Mouse (Mus musculus): Measurements from ENCODE around the gene Cep57l1. TPM values are rescaled to one million over a fixed set of nuclear protein-coding genes. Genes with fewer than 3 reads are reported as not detected.

Cep57l1 gene
- total and polyA plus RNA-seq, 3 experiments: 0.86 to 2.5 (median 2.3) TPM

DNA sequence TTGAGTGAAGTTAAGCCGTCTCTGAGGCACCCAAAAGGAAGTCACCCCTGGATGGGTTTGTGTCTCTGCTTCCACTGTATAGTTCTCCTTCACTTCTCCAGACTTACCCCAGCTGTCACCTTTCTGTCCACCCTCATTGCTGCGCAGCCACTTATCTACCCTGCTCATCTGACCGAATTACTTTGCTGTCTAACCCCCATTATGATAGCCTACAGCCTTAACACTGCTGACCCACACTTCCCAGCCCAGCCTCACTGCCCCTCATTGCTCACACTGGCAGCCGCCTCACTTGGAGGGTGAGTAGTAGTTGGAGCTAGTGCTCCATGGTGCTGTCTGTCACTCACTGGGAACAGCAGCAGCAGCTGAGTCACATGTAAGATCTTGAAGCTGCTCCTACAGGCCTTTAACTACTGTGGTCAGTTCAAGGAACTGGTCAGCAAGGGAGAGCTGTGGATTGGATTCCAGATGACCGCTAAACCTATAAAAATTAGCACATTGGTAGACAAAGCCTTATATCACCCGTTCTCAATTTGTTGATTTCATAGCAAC lies 4.7 kb upstream of the Cep57l1 start:
- DNase-seq: no peak
- H3K27me3 ChIP-seq (ENCODE audit: control insufficient read depth, insufficient read depth, low read length): no peaks in the 10 kb centered on the region
- intact Hi-C loops (cut with DNase I): loop anchor here (5.0 to 10.0 kb wide), 3 partner anchors 122 to 690 kb away; partner anchors contain the start of genes Foxo3 and Snx3

DNA sequence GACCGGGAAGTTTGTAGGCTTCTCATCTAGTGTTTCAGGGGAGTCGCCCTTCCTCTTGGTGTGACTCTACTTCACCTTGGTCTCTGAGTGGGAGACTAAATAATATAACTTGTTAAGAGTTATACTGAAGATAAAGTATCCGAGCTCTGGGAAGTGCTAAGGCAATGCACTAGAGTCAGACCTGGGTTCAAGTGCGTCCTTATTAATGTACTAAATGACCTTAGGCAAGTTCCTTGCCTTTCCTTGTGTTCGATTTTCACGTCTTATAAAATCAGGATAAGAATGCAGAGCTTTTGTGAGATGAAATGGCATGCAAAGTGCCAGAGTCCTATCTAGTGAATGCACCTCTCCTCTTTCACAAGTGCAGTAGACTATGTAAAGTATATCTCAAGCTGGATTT lies 2.9 kb upstream of the Cep57l1 start:
- no peak for TF ChIP-seq EP300 (IDR thresholded peaks at IDR 0.05; ENCODE audit: insufficient read depth, low read depth, low read length)
- no peak for TF ChIP-seq CTCF (IDR thresholded peaks at IDR 0.05)
- TF ChIP-seq POLR2A (IDR thresholded peaks at IDR 0.05; ENCODE audit: insufficient read depth, low read depth, low read length): no peak
- Histone ChIP-seq H3K27ac (peak overlapping the region; percentile 98), H3K9ac (ENCODE audit: low read depth, low read length) (peak overlapping the region; percentile 64), H3K79me2 (replicated peaks; ENCODE audit: control insufficient read depth, insufficient read depth, low read length) (peaks cover 11% of the 10 kb centered on the region), H3K36me3 (ENCODE audit: control insufficient read depth, insufficient read depth, low read length) (peaks cover 6% of the 10 kb centered on the region), H3K4me1 (ENCODE audit: control insufficient read depth, insufficient read depth, low read length) (peaks cover 11% of the 10 kb centered on the region), H3K4me3 (peak overlapping the region; percentile 87), H3K27me3 (ENCODE audit: control insufficient read depth, insufficient read depth, low read length) (no peaks in the 10 kb centered on the region)
- intact Hi-C loops (cut with DNase I): loop anchor here (5.0 to 10.0 kb wide), 3 partner anchors 120 to 692 kb away; partner anchors contain the start of genes Foxo3 and Snx3
- DNase-seq: no peak
- 44% methylated on average over 6 of the region's 6 CpGs for WGBS

More for the DNA sequence above, 4.7 kb upstream of the Cep57l1 start:
- 76% methylated on average over 6 of the region's 6 CpGs for WGBS
- TF ChIP-seq POLR2A (IDR thresholded peaks at IDR 0.05; ENCODE audit: insufficient read depth, low read depth, low read length) (no peak), EP300 (IDR thresholded peaks at IDR 0.05; ENCODE audit: insufficient read depth, low read depth, low read length) (no peak), CTCF (IDR thresholded peaks at IDR 0.05) (no peak)
- Histone ChIP-seq H3K4me1 (ENCODE audit: control insufficient read depth, insufficient read depth, low read length) (peaks cover 11% of the 10 kb centered on the region), H3K36me3 (ENCODE audit: control insufficient read depth, insufficient read depth, low read length) (peaks cover 6% of the 10 kb centered on the region), H3K9ac (ENCODE audit: low read depth, low read length) (peak overlapping the region; percentile 64), H3K4me3 (peak overlapping the region; percentile 22), H3K79me2 (replicated peaks; ENCODE audit: control insufficient read depth, insufficient read depth, low read length) (peaks cover 11% of the 10 kb centered on the region), H3K27ac (peak overlapping the region; percentile 8)

DNA sequence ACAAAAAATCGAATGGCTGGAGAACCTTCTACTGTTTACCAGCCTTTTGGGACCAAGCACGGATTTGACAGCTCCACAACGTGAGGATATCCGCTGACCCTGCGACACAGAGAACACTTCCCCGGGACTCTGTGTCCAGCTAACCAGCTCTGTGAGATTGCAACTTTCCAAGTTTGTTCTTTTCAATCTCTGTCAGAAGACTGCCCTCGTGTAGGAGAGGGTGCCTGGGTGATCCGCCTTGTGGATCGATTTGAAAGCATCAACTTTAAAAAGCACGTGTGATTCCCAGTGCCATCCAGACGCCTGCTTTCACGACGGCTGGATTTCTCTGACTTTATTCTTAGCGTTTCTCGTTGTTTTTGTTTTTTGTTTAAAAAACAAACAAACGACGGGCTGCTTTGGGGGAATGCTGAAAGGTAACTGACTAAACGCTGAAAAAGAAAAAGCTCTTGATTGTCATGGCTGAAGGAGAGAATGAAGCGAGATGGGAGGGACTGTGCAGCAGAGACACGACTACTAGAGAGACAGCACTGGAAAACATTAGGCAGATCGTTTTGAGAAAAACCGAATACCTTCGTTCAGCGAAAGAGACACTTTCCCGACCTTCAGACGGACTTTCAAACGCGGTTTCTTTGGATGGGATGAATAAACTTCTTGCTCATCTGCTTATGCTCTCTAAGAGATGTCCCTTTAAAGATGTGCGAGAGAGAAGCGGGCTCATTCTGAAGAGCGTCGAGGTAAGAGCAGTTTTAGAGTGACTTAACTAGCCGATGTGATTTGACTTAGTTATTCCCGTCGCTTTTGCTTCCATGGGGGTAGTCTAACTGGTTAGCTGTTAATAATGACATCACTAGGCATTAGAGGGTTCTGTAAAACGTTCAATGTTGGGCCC lies 1.1 kb upstream of the Cep57l1 start:
- no peak for DNase-seq
- H3K9ac ChIP-seq (ENCODE audit: low read depth, low read length): peak overlapping the region; percentile 90
- intact Hi-C loops (cut with DNase I): loop anchor here (2.0 to 10.0 kb wide), 4 partner anchors 78 to 694 kb away; partner anchors contain the start of genes Foxo3 and Snx3
- TF ChIP-seq CTCF (IDR thresholded peaks at IDR 0.05) (no peak; the same call in 1 of the 2 replicates), EP300 (IDR thresholded peaks at IDR 0.05; ENCODE audit: insufficient read depth, low read depth, low read length) (peak; percentile 81), POLR2A (IDR thresholded peaks at IDR 0.05; ENCODE audit: insufficient read depth, low read depth, low read length) (peak; percentile 54; the same call in 1 of the 2 replicates)
- peaks cover 8% of the 10 kb centered on the region for H3K4me1 ChIP-seq (ENCODE audit: control insufficient read depth, insufficient read depth, low read length)
- under 1% methylated on average over 36 of the region's 36 CpGs for WGBS
- peaks cover 9% of the 10 kb centered on the region for H3K79me2 ChIP-seq (replicated peaks; ENCODE audit: control insufficient read depth, insufficient read depth, low read length)
- peak overlapping the region; percentile 87 for H3K4me3 ChIP-seq
- H3K36me3 ChIP-seq (ENCODE audit: control insufficient read depth, insufficient read depth, low read length): peaks cover 3% of the 10 kb centered on the region
- no peaks in the 10 kb centered on the region for H3K27me3 ChIP-seq (ENCODE audit: control insufficient read depth, insufficient read depth, low read length)
- H3K27ac ChIP-seq: peak overlapping the region; percentile 98

DNA sequence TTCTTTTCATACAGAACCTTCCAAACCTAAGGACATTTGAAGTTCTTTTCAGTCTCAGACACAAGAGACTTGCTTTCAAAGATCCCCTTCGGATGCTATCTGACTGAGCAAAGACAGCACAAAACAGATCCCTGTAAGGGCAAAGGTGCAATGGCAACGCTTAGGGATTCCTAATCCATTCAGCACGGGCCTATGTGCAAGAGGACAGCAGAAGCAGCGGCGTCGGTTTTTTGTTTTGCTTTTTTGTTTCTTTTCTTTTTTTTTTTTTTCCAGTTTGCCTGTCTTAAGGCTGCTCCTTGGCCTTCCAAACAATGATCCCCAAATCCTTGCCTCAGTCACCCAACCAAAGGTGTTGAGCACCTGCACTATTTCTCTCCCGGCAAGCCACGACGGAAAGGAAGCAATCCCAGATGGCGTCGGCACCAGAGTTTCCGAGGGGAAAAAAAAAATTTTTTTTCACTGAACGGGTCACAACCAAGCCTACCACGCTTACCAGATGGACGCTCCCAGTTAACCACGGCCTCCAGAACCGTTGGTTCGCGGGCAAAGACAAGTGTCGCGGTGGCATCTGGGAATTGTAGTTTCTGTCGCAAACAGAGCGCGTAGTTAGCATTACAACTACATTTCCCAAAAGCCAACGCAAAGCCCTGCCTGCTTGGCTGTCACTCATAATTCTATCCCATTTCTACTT lies 446 bp downstream of the Cep57l1 start:
- TF ChIP-seq POLR2A (IDR thresholded peaks at IDR 0.05; ENCODE audit: insufficient read depth, low read depth, low read length) (peak; percentile 50), EP300 (IDR thresholded peaks at IDR 0.05; ENCODE audit: insufficient read depth, low read depth, low read length) (peak; percentile 37; the same call in 1 of the 2 replicates), CTCF (IDR thresholded peaks at IDR 0.05) (no peak)
- H3K4me1 ChIP-seq (ENCODE audit: control insufficient read depth, insufficient read depth, low read length): peaks cover 6% of the 10 kb centered on the region
- 3% methylated on average over 25 of the region's 25 CpGs for WGBS
- H3K27ac ChIP-seq: peak overlapping the region; percentile 98
- H3K4me3 ChIP-seq: peak overlapping the region; percentile 87
- DNase-seq: peak in 1 of 2 experiments; percentile 86
- intact Hi-C loops (cut with DNase I): loop anchor here (10.0 kb wide), 1 partner anchor 866 kb away; no protein-coding TSS in a partner anchor
- H3K27me3 ChIP-seq (ENCODE audit: control insufficient read depth, insufficient read depth, low read length): no peaks in the 10 kb centered on the region
- peaks cover 4% of the 10 kb centered on the region for H3K79me2 ChIP-seq (replicated peaks; ENCODE audit: control insufficient read depth, insufficient read depth, low read length)
- peaks cover 3% of the 10 kb centered on the region for H3K36me3 ChIP-seq (ENCODE audit: control insufficient read depth, insufficient read depth, low read length)
- H3K9ac ChIP-seq (ENCODE audit: low read depth, low read length): peak overlapping the region; percentile 90

DNA sequence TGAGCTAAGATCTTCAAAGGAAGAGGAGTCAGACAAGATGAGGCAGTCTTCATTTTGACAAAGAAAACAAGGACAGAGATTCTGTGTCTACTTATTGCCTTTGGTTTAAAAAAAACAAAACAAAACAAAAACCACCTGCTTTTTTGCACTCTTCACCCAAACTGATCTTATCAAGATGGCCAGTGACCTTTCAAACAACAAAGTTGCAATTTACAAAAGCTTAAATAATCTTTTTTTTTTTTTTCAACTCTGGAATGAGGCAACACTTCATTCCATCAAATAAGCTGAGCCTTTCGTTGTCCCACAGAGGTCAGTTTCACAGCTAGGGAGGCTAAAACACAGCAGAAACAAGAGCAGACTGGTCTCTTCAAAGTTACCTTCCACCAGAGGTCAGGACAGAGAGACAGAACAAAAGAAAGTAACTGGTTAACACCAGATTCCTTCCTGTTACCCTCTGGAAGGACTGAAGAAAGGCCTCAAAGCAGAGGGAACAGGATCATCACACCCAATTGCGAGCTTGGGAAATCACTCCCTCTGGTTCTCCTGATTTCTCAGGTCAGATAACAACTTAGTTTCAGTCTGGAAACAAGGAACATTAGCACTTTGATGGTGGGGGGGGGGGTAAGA lies 3.8 kb downstream of the Cep57l1 start:
- no peak overlapping the region for H3K27ac ChIP-seq
- H3K79me2 ChIP-seq (replicated peaks; ENCODE audit: control insufficient read depth, insufficient read depth, low read length): no peaks in the 10 kb centered on the region; the same call in 1 of the 2 replicates
- H3K27me3 ChIP-seq (ENCODE audit: control insufficient read depth, insufficient read depth, low read length): no peaks in the 10 kb centered on the region
- 86% methylated on average over 2 of the region's 2 CpGs for WGBS
- H3K4me1 ChIP-seq (ENCODE audit: control insufficient read depth, insufficient read depth, low read length): no peaks in the 10 kb centered on the region; the same call in 1 of the 2 replicates
- H3K4me3 ChIP-seq: no peak overlapping the region
- no peak for TF ChIP-seq CTCF (IDR thresholded peaks at IDR 0.05)
- no peak for TF ChIP-seq POLR2A (IDR thresholded peaks at IDR 0.05; ENCODE audit: insufficient read depth, low read depth, low read length)
- TF ChIP-seq EP300 (IDR thresholded peaks at IDR 0.05; ENCODE audit: insufficient read depth, low read depth, low read length): no peak
- H3K9ac ChIP-seq (ENCODE audit: low read depth, low read length): no peak overlapping the region
- no peak for DNase-seq
- no peaks in the 10 kb centered on the region for H3K36me3 ChIP-seq (ENCODE audit: control insufficient read depth, insufficient read depth, low read length)
- intact Hi-C loops (cut with DNase I): loop anchor here (10.0 kb wide), 1 partner anchor 869 kb away; no protein-coding TSS in a partner anchor

All from heart, adult 2 months (tissue).